8 mouse cellular contexts compared by ENCODE assay signal in genomic region chr19:4149283-4149682, GRCm38 (mm10). TPM values are rescaled to one million over a fixed set of nuclear protein-coding genes. Genes with fewer than 3 reads are reported as not detected.
DNase-seq lines count a peak whose midpoint lies in the region; ATAC-seq and TF ChIP-seq lines count a peak whose summit lies in the region.

No protein-coding gene starts in this region.

- no peaks in the 10 kb centered on the region for H3K9me3 ChIP-seq in lung, postnatal 0 days (ENCODE audit: low read length)
- H3K9me3 ChIP-seq in forebrain, embryonic 11.5 days (ENCODE audit: control insufficient read depth, low read length) = no peaks in the 10 kb centered on the region; the same call in 1 of the 2 replicates
- H3K9me3 ChIP-seq in intestine, postnatal 0 days (ENCODE audit: control insufficient read depth) = no peaks in the 10 kb centered on the region
- no peaks in the 10 kb centered on the region for H3K9me3 ChIP-seq in neural tube, embryonic 15.5 days (replicated peaks)

- no peaks in the 10 kb centered on the region for H3K27me3 ChIP-seq in lung, postnatal 0 days (replicated peaks; ENCODE audit: insufficient read depth, low read length)
- H3K27me3 ChIP-seq in forebrain, embryonic 11.5 days (ENCODE audit: control insufficient read depth, insufficient read depth, low read length) = no peaks in the 10 kb centered on the region
- no peaks in the 10 kb centered on the region for H3K27me3 ChIP-seq in intestine, postnatal 0 days (replicated peaks; ENCODE audit: control insufficient read depth, insufficient read depth, low read length)
- no peaks in the 10 kb centered on the region for H3K27me3 ChIP-seq in neural tube, embryonic 15.5 days (replicated peaks)

- H3K4me3 ChIP-seq in lung, postnatal 0 days (ENCODE audit: low read depth, low read length) = peak overlapping the region; percentile 90
- H3K4me3 ChIP-seq in forebrain, embryonic 11.5 days (ENCODE audit: low read depth, low read length) = peak overlapping the region; percentile 89
- peak overlapping the region; percentile 84 for H3K4me3 ChIP-seq in intestine, postnatal 0 days (ENCODE audit: low read depth, low read length)
- H3K4me3 ChIP-seq in neural tube, embryonic 15.5 days (replicated peaks) = peak overlapping the region; percentile 83

- no peak for TF ChIP-seq CTCF in lung, postnatal 0 days (IDR thresholded peaks at IDR 0.05)
- no peak for TF ChIP-seq CTCF in intestine, postnatal 0 days (IDR thresholded peaks at IDR 0.05; ENCODE audit: low read depth)

- peaks cover 12% of the 10 kb centered on the region; the same call in 1 of the 2 replicates for H3K4me1 ChIP-seq in lung, postnatal 0 days (ENCODE audit: insufficient read depth, low read depth, low read length)
- peaks cover 7% of the 10 kb centered on the region for H3K4me1 ChIP-seq in forebrain, embryonic 11.5 days (replicated peaks; ENCODE audit: control insufficient read depth, insufficient read depth, low read length)
- H3K4me1 ChIP-seq in intestine, postnatal 0 days (replicated peaks; ENCODE audit: control insufficient read depth, insufficient read depth, low read length) = peaks cover 9% of the 10 kb centered on the region; the same call in 1 of the 2 replicates
- peaks cover 32% of the 10 kb centered on the region for H3K4me1 ChIP-seq in neural tube, embryonic 15.5 days

- DNase-seq in lung, postnatal 0 days (ENCODE audit: low spot score) = no peak
- no peak for DNase-seq in lung, postnatal 36 days
- DNase-seq in forebrain, embryonic 11.5 days (ENCODE audit: low spot score) = no peak
- no peak for DNase-seq in right cerebral cortex, adult 2 months (ENCODE audit: low spot score in 2 of 2)
- no peak for DNase-seq in frontal cortex, postnatal 25 days (ENCODE audit: low spot score in 2 of 2)
- no peak for DNase-seq in left cerebral cortex, adult 18-20 months (ENCODE audit: low spot score in 2 of 2)

- no peak for TF ChIP-seq EP300 in lung, postnatal 0 days (IDR thresholded peaks at IDR 0.05)

- H3K36me3 ChIP-seq in lung, postnatal 0 days (ENCODE audit: insufficient read depth, low read length) = peaks cover 3% of the 10 kb centered on the region; the same call in 1 of the 2 replicates
- no peaks in the 10 kb centered on the region for H3K36me3 ChIP-seq in forebrain, embryonic 11.5 days (ENCODE audit: control insufficient read depth, insufficient read depth, low read length)
- peaks cover 43% of the 10 kb centered on the region for H3K36me3 ChIP-seq in intestine, postnatal 0 days (ENCODE audit: control insufficient read depth, insufficient read depth)
- peaks cover 22% of the 10 kb centered on the region; the same call in 1 of the 2 replicates for H3K36me3 ChIP-seq in neural tube, embryonic 15.5 days

- 73% methylated on average over 11 of the region's 11 CpGs for WGBS in lung, postnatal 0 days
- WGBS in forebrain, embryonic 11.5 days = 87% methylated on average over 11 of the region's 11 CpGs
- 68% methylated on average over 11 of the region's 11 CpGs for WGBS in intestine, postnatal 0 days
- 93% methylated on average over 11 of the region's 11 CpGs for WGBS in neural tube, embryonic 15.5 days

- peak overlapping the region; percentile 87 for H3K27ac ChIP-seq in lung, postnatal 0 days (ENCODE audit: low read length)
- no peak overlapping the region for H3K27ac ChIP-seq in forebrain, embryonic 11.5 days (ENCODE audit: low read depth, low read length)
- peak overlapping the region; percentile 95 for H3K27ac ChIP-seq in intestine, postnatal 0 days (ENCODE audit: low read depth, low read length)
- H3K27ac ChIP-seq in neural tube, embryonic 15.5 days (replicated peaks) = no peak overlapping the region

- H3K9ac ChIP-seq in lung, postnatal 0 days (replicated peaks; ENCODE audit: low read depth) = peak overlapping the region; percentile 90
- H3K9ac ChIP-seq in forebrain, embryonic 11.5 days (ENCODE audit: low read length) = peak overlapping the region; percentile 86
- peak overlapping the region; percentile 95 for H3K9ac ChIP-seq in intestine, postnatal 0 days (ENCODE audit: low read depth, low read length)
- peak overlapping the region; percentile 86 for H3K9ac ChIP-seq in neural tube, embryonic 15.5 days (replicated peaks)

- H3K4me2 ChIP-seq in lung, postnatal 0 days (replicated peaks; ENCODE audit: low read depth, low read length) = peak overlapping the region; percentile 79
- peak overlapping the region; percentile 83 for H3K4me2 ChIP-seq in forebrain, embryonic 11.5 days (ENCODE audit: low read depth, low read length, severe bottlenecking)
- peak overlapping the region; percentile 80 for H3K4me2 ChIP-seq in intestine, postnatal 0 days (replicated peaks; ENCODE audit: low read depth)
- H3K4me2 ChIP-seq in neural tube, embryonic 15.5 days = peak overlapping the region; percentile 89

- ATAC-seq in lung, postnatal 0 days = no peak
- ATAC-seq in forebrain, embryonic 11.5 days (replicated peaks; ENCODE audit: low FRiP score) = no peak
- ATAC-seq in intestine, postnatal 0 days = no peak; the same call in 1 of the 2 replicates
- no peak for ATAC-seq in neural tube, embryonic 15.5 days (ENCODE audit: low FRiP score)

RNA-seq across cellular contexts. Expression of gene Coro1b, which starts 0.9 kb away (rescaled TPM):
- 183 and 192 TPM in 2 replicates for polyA plus RNA-seq in lung, postnatal 0 days (2015; fragmentation: Nextera tagmentation; extraction: Ambion mirVana)
- 119 and 128 TPM in 2 replicates for polyA plus RNA-seq in forebrain, embryonic 11.5 days (2014; fragmentation: Nextera tagmentation; extraction: Ambion mirVana)
- polyA plus RNA-seq in intestine, postnatal 0 days (2015; fragmentation: Nextera tagmentation; extraction: Ambion mirVana) = 237 and 239 TPM in 2 replicates
- 102 and 141 TPM in 2 replicates for polyA plus RNA-seq in neural tube, embryonic 15.5 days (2015; fragmentation: Nextera tagmentation; extraction: Ambion mirVana)
- 10 to 100 TPM; 77.9 to 81.3 TPM for total RNA-seq in left cerebral cortex, adult 18-20 months (2021)

RNA-seq across cellular contexts. Expression of gene Ptprcap, which starts 4.1 kb away (rescaled TPM):
- 3.4 and 3.7 TPM in 2 replicates for polyA plus RNA-seq in lung, postnatal 0 days (2015; fragmentation: Nextera tagmentation; extraction: Ambion mirVana)
- 0.52 and 0.96 TPM in 2 replicates for polyA plus RNA-seq in forebrain, embryonic 11.5 days (2014; fragmentation: Nextera tagmentation; extraction: Ambion mirVana)
- 2.7 and 3.4 TPM in 2 replicates for polyA plus RNA-seq in intestine, postnatal 0 days (2015; fragmentation: Nextera tagmentation; extraction: Ambion mirVana)
- 1.0 and 52.3 TPM in 2 replicates for polyA plus RNA-seq in neural tube, embryonic 15.5 days (2015; fragmentation: Nextera tagmentation; extraction: Ambion mirVana)
- total RNA-seq in left cerebral cortex, adult 18-20 months (2021) = 1 to 10 TPM; 1.3 to 2.3 TPM

RNA-seq across cellular contexts. Expression of gene Cabp4, which starts 5.5 kb away (rescaled TPM):
- polyA plus RNA-seq in lung, postnatal 0 days (2015; fragmentation: Nextera tagmentation; extraction: Ambion mirVana) = 0.08 and 0.10 TPM in 2 replicates
- polyA plus RNA-seq in forebrain, embryonic 11.5 days (2014; fragmentation: Nextera tagmentation; extraction: Ambion mirVana) = not detected in 2 replicates
- 0.33 TPM in 2 replicates for polyA plus RNA-seq in intestine, postnatal 0 days (2015; fragmentation: Nextera tagmentation; extraction: Ambion mirVana)
- polyA plus RNA-seq in neural tube, embryonic 15.5 days (2015; fragmentation: Nextera tagmentation; extraction: Ambion mirVana) = 0.20 and 0.28 TPM in 2 replicates
- total RNA-seq in left cerebral cortex, adult 18-20 months (2021) = under 1 TPM; 0.26 to 0.63 TPM

RNA-seq across cellular contexts. Expression of gene Gpr152, which starts 9.7 kb away (rescaled TPM):
- not detected in 2 replicates for polyA plus RNA-seq in lung, postnatal 0 days (2015; fragmentation: Nextera tagmentation; extraction: Ambion mirVana)
- polyA plus RNA-seq in forebrain, embryonic 11.5 days (2014; fragmentation: Nextera tagmentation; extraction: Ambion mirVana) = not detected in 2 replicates
- polyA plus RNA-seq in intestine, postnatal 0 days (2015; fragmentation: Nextera tagmentation; extraction: Ambion mirVana) = not detected in 2 replicates
- not detected in 2 replicates for polyA plus RNA-seq in neural tube, embryonic 15.5 days (2015; fragmentation: Nextera tagmentation; extraction: Ambion mirVana)
- total RNA-seq in left cerebral cortex, adult 18-20 months (2021) = under 1 TPM; 0.12 TPM

RNA-seq across cellular contexts. Expression of gene Rps6kb2, which starts 13.9 kb away (rescaled TPM):
- polyA plus RNA-seq in lung, postnatal 0 days (2015; fragmentation: Nextera tagmentation; extraction: Ambion mirVana) = 28.4 and 35.1 TPM in 2 replicates
- 50.1 and 55.8 TPM in 2 replicates for polyA plus RNA-seq in forebrain, embryonic 11.5 days (2014; fragmentation: Nextera tagmentation; extraction: Ambion mirVana)
- polyA plus RNA-seq in intestine, postnatal 0 days (2015; fragmentation: Nextera tagmentation; extraction: Ambion mirVana) = 33.9 and 35.1 TPM in 2 replicates
- polyA plus RNA-seq in neural tube, embryonic 15.5 days (2015; fragmentation: Nextera tagmentation; extraction: Ambion mirVana) = 54.4 and 56.3 TPM in 2 replicates
- 10 to 100 TPM; 32.5 to 34.5 TPM for total RNA-seq in left cerebral cortex, adult 18-20 months (2021)

Comparison
In these comparisons a context has a peak if more than half of its experiments do, and no peak if none do; other contexts are left out.
1. H3K27ac ChIP-seq: peak in lung, postnatal 0 days (single experiment) and intestine, postnatal 0 days (single experiment); none in forebrain, embryonic 11.5 days (single experiment) and neural tube, embryonic 15.5 days (single experiment).
2. Peak in every context shown above with its lines, with median percentiles within 50 percentile points of each other: H3K4me2 ChIP-seq, H3K4me3 ChIP-seq and H3K9ac ChIP-seq.